Mouse (Mus musculus) kidney, postnatal 10 days (tissue): ENCODE measurements around the gene Rhox6.
"Not testable (repeated sequence)": the region's sequence is repeated elsewhere in the genome, so short reads cannot be mapped to it uniquely, and the experiment has no call there.

Experiments
- DNase-seq: peaks from one replicate; pipeline ENCODE4 v3.0.0; 2021; ENCODE audit warnings: mixed read lengths

The Rhox6 gene

DNA sequence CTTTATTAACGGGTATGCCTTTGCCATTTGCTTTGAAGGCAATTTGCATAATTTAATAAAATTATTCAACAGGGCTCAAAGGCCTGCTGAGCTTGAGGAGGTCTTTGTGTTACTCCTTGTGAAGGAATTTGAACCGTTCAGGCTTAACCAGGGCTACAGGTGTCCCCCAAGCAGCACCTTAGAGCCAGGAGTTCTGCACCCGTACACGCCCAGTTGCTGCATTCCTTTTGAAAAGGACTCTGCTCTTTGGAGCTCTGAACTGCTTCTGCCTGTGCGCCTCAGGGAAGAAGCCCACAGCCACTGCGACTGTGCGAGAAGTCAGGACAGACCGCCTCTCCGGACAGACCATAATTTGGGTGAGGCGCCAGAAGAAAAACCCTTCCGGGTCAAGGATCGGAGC, at the start of gene Rhox6:
Gene Rhox6, plus strand, starts transcription at position 301 of the 400 bp plus-strand sequence.
- DNase-seq = not testable (repeated sequence)

DNA sequence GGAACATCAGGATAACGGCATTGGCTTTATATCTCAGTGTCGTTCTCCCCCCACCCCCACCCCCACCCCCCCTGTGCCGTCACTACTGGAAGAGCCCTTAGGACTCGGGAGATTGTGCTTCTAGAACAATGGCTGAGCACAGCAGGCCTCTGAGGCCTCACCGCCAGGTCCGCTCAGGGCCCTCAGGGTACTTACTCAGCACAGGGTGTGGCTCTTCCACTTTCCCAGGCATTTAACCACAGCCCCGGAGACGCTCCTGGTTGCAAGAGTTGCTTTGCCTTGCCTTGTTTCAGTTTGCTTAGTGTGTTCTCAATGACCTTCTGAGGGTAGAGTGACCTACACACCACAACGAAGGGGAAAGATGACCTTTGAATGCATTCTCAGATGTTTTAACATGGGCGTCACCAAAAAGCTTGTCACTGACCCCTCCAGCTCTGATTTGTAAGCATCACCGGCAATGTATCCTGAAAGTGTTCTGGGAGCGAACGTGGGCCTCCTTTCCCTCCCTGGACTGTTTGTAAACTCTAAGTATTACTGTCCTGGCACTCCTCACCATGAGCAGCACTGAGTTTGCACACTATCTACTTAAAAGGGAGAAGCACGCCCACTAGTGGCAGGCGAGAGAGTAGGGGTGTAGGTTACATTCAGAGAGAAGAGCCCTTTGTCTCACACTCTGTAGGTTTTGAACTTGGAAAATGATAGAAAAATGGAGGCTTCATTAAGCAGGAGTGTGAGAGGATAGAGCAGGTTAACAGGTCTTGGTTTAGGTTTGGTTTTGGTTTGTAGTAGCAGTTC, 19.2 kb upstream of the Rhox6 start:
- no peak for DNase-seq

DNA sequence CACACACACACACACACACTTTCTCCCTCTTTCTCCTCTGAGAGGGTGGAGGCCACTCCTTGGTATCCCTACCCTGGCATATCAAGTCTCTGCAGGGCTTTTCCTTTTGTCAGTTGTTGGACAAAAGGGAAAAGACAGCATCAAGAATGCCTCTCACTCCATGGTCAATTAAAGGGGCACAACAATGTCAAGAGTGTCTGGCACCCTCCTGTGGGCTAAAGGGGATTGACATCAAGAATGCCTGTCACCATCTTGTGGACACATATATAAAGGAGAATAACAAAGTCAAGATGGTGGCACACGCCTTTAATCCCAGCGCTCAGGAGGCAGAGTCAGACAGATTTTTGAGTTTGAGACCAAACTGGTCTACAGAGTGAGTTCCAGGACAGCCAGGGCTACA, 17.3 kb upstream of the Rhox6 start:
- DNase-seq = no peak

DNA sequence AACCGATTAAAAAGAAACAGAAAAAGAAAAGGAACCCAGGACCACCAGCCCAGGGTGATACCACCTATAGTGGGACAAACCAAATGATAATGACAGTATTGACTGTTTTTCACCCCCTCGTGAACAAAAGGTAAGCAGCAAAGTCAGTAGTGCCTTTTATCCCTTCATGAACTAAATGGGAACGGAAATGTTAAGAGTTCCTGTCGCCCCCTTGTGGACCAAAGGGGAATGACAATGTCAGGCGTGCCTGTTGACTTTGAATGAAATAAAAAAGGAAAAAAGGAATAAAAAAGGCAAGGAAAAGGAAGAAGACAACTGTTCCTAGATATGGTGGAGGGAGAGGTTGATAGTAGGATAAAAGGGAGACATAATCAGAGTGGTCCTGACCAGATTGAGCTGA, 15.5 kb upstream of the Rhox6 start:
- DNase-seq = peak; percentile 59

DNA sequence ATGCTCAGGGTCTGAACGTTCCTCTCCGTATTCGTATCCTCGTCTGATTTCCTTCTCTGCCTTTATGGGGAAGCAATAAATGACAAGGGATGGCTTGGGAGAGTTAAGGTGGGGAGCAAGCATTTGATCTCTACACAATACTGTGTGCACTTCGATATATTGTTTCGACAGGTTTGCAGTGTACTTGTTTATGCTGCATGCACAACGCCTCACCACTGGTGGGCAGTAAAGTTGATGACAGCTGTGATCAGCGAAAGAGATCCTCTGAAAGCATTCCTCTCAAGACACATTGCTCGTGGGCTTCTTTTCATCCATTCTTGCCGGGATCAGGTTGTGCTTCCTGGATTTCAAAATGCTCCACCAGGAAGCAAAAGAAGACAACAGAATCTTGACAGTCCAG, 11.0 kb upstream of the Rhox6 start:
- no peak for DNase-seq

DNA sequence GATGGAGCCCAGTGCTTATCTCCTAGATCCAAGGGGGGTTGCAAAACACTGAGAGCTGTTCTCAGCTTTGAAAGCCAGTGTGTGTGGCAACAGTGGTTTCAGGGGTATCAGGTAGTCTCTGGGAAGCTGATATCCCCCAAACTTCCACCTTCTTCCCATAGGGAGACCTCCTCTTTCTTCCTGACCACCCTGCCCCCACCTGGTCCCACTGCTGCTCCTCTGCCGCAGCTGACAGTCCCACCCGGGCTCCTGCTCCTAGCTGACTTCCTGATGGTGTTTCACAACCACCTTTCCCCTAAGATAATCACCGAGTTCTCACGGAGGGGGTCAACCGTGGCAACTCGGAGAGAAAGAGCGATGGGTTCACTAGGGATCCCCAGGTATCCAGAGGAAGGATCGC, 4.7 kb downstream of the Rhox6 start, which contains the start of gene Rhox7a:
Gene Rhox7a, plus strand, starts transcription at position 301 of the 400 bp plus-strand sequence.
- DNase-seq = not testable (repeated sequence)

DNA sequence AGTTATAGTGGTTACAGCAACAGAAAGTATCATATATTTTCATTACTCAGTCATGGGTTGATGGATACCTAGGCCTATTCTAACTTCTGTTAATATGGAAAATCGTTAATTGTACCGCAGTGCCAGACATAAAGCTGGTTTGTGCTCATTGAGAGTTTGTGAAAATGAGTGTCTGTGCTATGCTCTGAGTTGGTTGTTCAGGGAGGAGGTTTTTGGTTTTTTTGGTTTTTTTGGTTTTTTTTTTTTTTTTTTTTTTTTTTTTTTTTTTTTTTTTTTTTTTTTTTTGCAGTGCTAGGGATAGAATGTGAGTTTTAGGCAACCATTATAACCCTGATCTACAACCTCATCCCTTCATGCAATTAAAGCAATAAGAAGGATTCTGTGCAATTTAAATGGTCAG, 44.9 kb downstream of the Rhox6 start:
- DNase-seq = no peak

DNA sequence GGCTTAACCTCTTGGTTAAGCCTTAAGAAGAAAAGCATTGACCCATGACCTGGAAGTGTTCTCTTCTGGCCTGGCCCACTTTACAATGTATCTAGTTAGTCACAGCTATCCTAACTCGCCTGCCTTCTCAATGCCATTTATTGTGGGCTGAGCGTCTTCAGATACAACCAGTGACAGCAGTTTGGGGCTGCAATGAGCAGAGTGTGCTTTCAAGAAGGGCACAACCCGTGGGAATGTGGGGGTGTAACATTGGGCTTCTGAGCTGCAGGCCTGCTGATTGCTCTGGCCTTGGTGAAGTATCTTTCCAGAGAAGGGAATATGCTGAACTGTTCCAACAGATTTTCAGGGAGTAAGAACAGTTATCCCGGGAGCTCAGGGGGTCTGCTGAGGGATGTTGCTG, 52.1 kb downstream of the Rhox6 start, which contains the start of gene Rhox8:
Gene Rhox8, minus strand, starts transcription at position 101 of the 400 bp plus-strand sequence.
- DNase-seq = no peak
